Mouse (Mus musculus): ENCODE measurements around the gene Pih1d1. TPM values are rescaled to one million over a fixed set of nuclear protein-coding genes. Genes with fewer than 3 reads are reported as not detected.

The Pih1d1 gene
- polyA plus RNA-seq, 1 experiment from 2014 or later, result 90.4 TPM

GRCm38 (mm10) chr7:45198961-45199360, 44.9 kb downstream of the Pih1d1 start:
- Histone ChIP-seq H3K9ac (no peak overlapping the region), H3K27me3 (peaks cover 17% of the 10 kb centered on the region), H3K4me2 (replicated peaks) (no peak overlapping the region), H3K36me3 (no peaks in the 10 kb centered on the region), H3K9me3 (no peaks in the 10 kb centered on the region), H3K4me1 (no peaks in the 10 kb centered on the region; the same call in 1 of the 2 replicates), H3K4me3 (no peak overlapping the region), H3K27ac (no peak overlapping the region)
- 79% methylated on average over 11 of the region's 11 CpGs for WGBS
- ATAC-seq (ENCODE audit: insufficient number of reproducible peaks, insufficient read depth, low FRiP score, low TSS enrichment), result no peak

DNA sequence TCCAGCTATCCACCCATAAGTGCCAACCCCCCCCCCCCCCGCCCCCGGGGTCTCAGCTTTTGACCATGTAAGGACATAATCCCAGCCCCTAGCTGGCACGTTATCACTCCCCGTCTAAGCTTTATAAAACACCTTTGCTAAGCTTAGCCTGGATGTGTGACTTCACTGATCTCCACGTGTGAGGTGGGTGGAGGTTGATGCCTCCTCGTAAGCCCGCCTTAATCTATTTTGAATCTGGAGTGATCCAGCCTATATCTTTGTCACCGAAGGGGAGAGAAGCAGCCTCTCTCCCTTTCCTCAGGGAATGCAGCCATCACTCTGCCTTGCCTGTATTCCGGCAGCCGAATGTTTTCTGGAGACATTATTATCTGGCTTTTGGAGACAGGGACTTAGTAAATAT, 48.6 kb downstream of the Pih1d1 start:
- no peak for ATAC-seq (ENCODE audit: insufficient number of reproducible peaks, insufficient read depth, low FRiP score, low TSS enrichment)
- no peaks in the 10 kb centered on the region; the same call in 1 of the 2 replicates for H3K9me3 ChIP-seq

GRCm38 (mm10) chr7:45204380-45205143, 50.5 kb downstream of the Pih1d1 start, which contains the start of gene Ccdc155:
Gene Ccdc155, minus strand, starts transcription at chr7:45204892.
- no peaks in the 10 kb centered on the region; the same call in 1 of the 2 replicates for H3K9me3 ChIP-seq
- peak within 1 kb of the TSS; percentile 55 for H3K4me2 ChIP-seq (replicated peaks)
- no peaks in the 10 kb centered on the region for H3K27me3 ChIP-seq
- peak within 1 kb of the TSS; percentile 42 for H3K4me3 ChIP-seq
- WGBS, result 10% methylated on average over 43 of the region's 44 CpGs
- H3K9ac ChIP-seq, result peak within 1 kb of the TSS; percentile 38
- H3K27ac ChIP-seq, result peak within 1 kb of the TSS; percentile 79
- peak; percentile 95 for ATAC-seq (ENCODE audit: insufficient number of reproducible peaks, insufficient read depth, low FRiP score, low TSS enrichment)
- H3K4me1 ChIP-seq, result no peaks in the 10 kb centered on the region
- H3K36me3 ChIP-seq, result no peaks in the 10 kb centered on the region

More for the DNA sequence above, 48.6 kb downstream of the Pih1d1 start:
- H3K27me3 ChIP-seq, result peaks cover 1% of the 10 kb centered on the region
- no peak overlapping the region for H3K27ac ChIP-seq
- H3K36me3 ChIP-seq, result no peaks in the 10 kb centered on the region
- H3K4me1 ChIP-seq, result no peaks in the 10 kb centered on the region
- WGBS, result 64% methylated on average over 10 of the region's 10 CpGs
- no peak overlapping the region for H3K9ac ChIP-seq
- H3K4me3 ChIP-seq, result no peak overlapping the region
- H3K4me2 ChIP-seq (replicated peaks), result no peak overlapping the region

- ATAC-seq (ENCODE audit: insufficient number of reproducible peaks, insufficient read depth, low FRiP score, low TSS enrichment), result no peak
- Histone ChIP-seq H3K27ac (no peak overlapping the region), H3K9me3 (no peaks in the 10 kb centered on the region; the same call in 1 of the 2 replicates), H3K4me2 (replicated peaks) (no peak overlapping the region), H3K4me1 (peaks cover 6% of the 10 kb centered on the region; the same call in 1 of the 2 replicates), H3K4me3 (no peak overlapping the region), H3K9ac (no peak overlapping the region), H3K27me3 (peaks cover 25% of the 10 kb centered on the region), H3K36me3 (no peaks in the 10 kb centered on the region)
- WGBS, result 77% methylated on average over 6 of the region's 6 CpGs
These were observed 54.2 kb downstream of the Pih1d1 start for GRCm38 (mm10) chr7:45208260-45208659.

MicroRNAs within 50 kb of the gene (microRNA counts, 519-probe panel; counts per million panel counts)
- 460 counts per million, percentile 65 among the panel's probes with 10 or more counts for microRNA mmu-miR-150

Small RNAs within 50 kb of the gene (microRNA-seq; reads per million reads assigned to microRNA genes)
- gene Mir150 (10.9 reads per million, percentile 27 among the genes with 10 or more reads in this experiment), gene Mir5121 (15.2 reads per million, percentile 31 among the genes with 10 or more reads in this experiment), gene Mir7055 (not detected)

Other genes starting within 250 kb of the Pih1d1 start
- 76.3 and 84.7 TPM in 2 replicates for gene Ap2a1, start 224.8 kb upstream of the Pih1d1 start, polyA plus RNA-seq (2016; fragmentation: Nextera tagmentation; extraction: Ambion mirVana)
- 0.11 and 0.19 TPM in 2 replicates for gene Tsks, start 211.1 kb upstream of the Pih1d1 start, polyA plus RNA-seq (2016; fragmentation: Nextera tagmentation; extraction: Ambion mirVana)
- 32.9 and 35.6 TPM in 2 replicates for gene Cpt1c, start 179.5 kb upstream of the Pih1d1 start, polyA plus RNA-seq (2016; fragmentation: Nextera tagmentation; extraction: Ambion mirVana)
- gene Prmt1, start 167.7 kb upstream of the Pih1d1 start, polyA plus RNA-seq (2016; fragmentation: Nextera tagmentation; extraction: Ambion mirVana), result 660 and 677 TPM in 2 replicates
- gene Irf3, start 156.7 kb upstream of the Pih1d1 start, polyA plus RNA-seq (2016; fragmentation: Nextera tagmentation; extraction: Ambion mirVana), result 93.3 and 95.7 TPM in 2 replicates
- gene Bcl2l12, start 155.6 kb upstream of the Pih1d1 start, polyA plus RNA-seq (2016; fragmentation: Nextera tagmentation; extraction: Ambion mirVana), result 79.9 and 83.5 TPM in 2 replicates
- 43.8 and 47.7 TPM in 2 replicates for gene Scaf1, start 137.9 kb upstream of the Pih1d1 start, polyA plus RNA-seq (2016; fragmentation: Nextera tagmentation; extraction: Ambion mirVana)
- gene Rras, start 136.3 kb upstream of the Pih1d1 start, polyA plus RNA-seq (2016; fragmentation: Nextera tagmentation; extraction: Ambion mirVana), result 23.6 and 26.1 TPM in 2 replicates
- 13.7 and 16.8 TPM in 2 replicates for gene Prr12, start 101.4 kb upstream of the Pih1d1 start, polyA plus RNA-seq (2016; fragmentation: Nextera tagmentation; extraction: Ambion mirVana)
- gene Nosip, start 91.9 kb upstream of the Pih1d1 start, polyA plus RNA-seq (2016; fragmentation: Nextera tagmentation; extraction: Ambion mirVana), result 63.0 and 64.4 TPM in 2 replicates
- 23.9 and 25.0 TPM in 2 replicates for gene Prrg2, start 91.6 kb upstream of the Pih1d1 start, polyA plus RNA-seq (2016; fragmentation: Nextera tagmentation; extraction: Ambion mirVana)
- 302 and 306 TPM in 2 replicates for gene Rcn3, start 62.1 kb upstream of the Pih1d1 start, polyA plus RNA-seq (2016; fragmentation: Nextera tagmentation; extraction: Ambion mirVana)
- gene Fcgrt, start 50.5 kb upstream of the Pih1d1 start, polyA plus RNA-seq (2016; fragmentation: Nextera tagmentation; extraction: Ambion mirVana), result 25.8 and 26.0 TPM in 2 replicates
- gene Rps11, start 29.9 kb upstream of the Pih1d1 start, polyA plus RNA-seq (2016; fragmentation: Nextera tagmentation; extraction: Ambion mirVana), result 1,448 and 1,491 TPM in 2 replicates
- gene Rpl13a, start 25.5 kb upstream of the Pih1d1 start, polyA plus RNA-seq (2016; fragmentation: Nextera tagmentation; extraction: Ambion mirVana), result 1,339 and 1,342 TPM in 2 replicates
- 0.22 and 0.27 TPM in 2 replicates for gene Gm45713, start 18.1 kb upstream of the Pih1d1 start, polyA plus RNA-seq (2016; fragmentation: Nextera tagmentation; extraction: Ambion mirVana)
- gene Flt3l, start 17.9 kb upstream of the Pih1d1 start, polyA plus RNA-seq (2016; fragmentation: Nextera tagmentation; extraction: Ambion mirVana), result 0.67 and 1.1 TPM in 2 replicates
- gene Aldh16a1, start 281 bp downstream of the Pih1d1 start, polyA plus RNA-seq (2016; fragmentation: Nextera tagmentation; extraction: Ambion mirVana), result 43.8 and 45.2 TPM in 2 replicates
- gene Slc17a7, start 9.6 kb downstream of the Pih1d1 start, polyA plus RNA-seq (2016; fragmentation: Nextera tagmentation; extraction: Ambion mirVana), result 0.73 and 0.79 TPM in 2 replicates
- 0.39 and 0.56 TPM in 2 replicates for gene Gfy, start 25.3 kb downstream of the Pih1d1 start, polyA plus RNA-seq (2016; fragmentation: Nextera tagmentation; extraction: Ambion mirVana)
- not detected in 2 replicates for gene Pth2, start 26.7 kb downstream of the Pih1d1 start, polyA plus RNA-seq (2016; fragmentation: Nextera tagmentation; extraction: Ambion mirVana)
- 0.94 and 1.7 TPM in 2 replicates for gene Ccdc155, start 50.6 kb downstream of the Pih1d1 start, polyA plus RNA-seq (2016; fragmentation: Nextera tagmentation; extraction: Ambion mirVana)
- gene Dkkl1, start 57.8 kb downstream of the Pih1d1 start, polyA plus RNA-seq (2016; fragmentation: Nextera tagmentation; extraction: Ambion mirVana), result 1.4 and 2.3 TPM in 2 replicates
- gene Tead2, start 61.5 kb downstream of the Pih1d1 start, polyA plus RNA-seq (2016; fragmentation: Nextera tagmentation; extraction: Ambion mirVana), result 277 and 295 TPM in 2 replicates
- 2.3 TPM in 2 replicates for gene Cd37, start 84.8 kb downstream of the Pih1d1 start, polyA plus RNA-seq (2016; fragmentation: Nextera tagmentation; extraction: Ambion mirVana)
- 0.22 TPM in 1 of 2 replicates, not detected in the other for gene Slc6a16, start 86.8 kb downstream of the Pih1d1 start, polyA plus RNA-seq (2016; fragmentation: Nextera tagmentation; extraction: Ambion mirVana)
- not detected in 2 replicates for gene Slc6a21, start 123.2 kb downstream of the Pih1d1 start, polyA plus RNA-seq (2016; fragmentation: Nextera tagmentation; extraction: Ambion mirVana)
- gene Trpm4, start 179.5 kb downstream of the Pih1d1 start, polyA plus RNA-seq (2016; fragmentation: Nextera tagmentation; extraction: Ambion mirVana), result 16.1 and 18.5 TPM in 2 replicates
- 0.81 and 1.5 TPM in 2 replicates for gene Hrc, start 181.0 kb downstream of the Pih1d1 start, polyA plus RNA-seq (2016; fragmentation: Nextera tagmentation; extraction: Ambion mirVana)
- 8.8 and 9.2 TPM in 2 replicates for gene Ppfia3, start 212.7 kb downstream of the Pih1d1 start, polyA plus RNA-seq (2016; fragmentation: Nextera tagmentation; extraction: Ambion mirVana)
- gene Lin7b, start 216.3 kb downstream of the Pih1d1 start, polyA plus RNA-seq (2016; fragmentation: Nextera tagmentation; extraction: Ambion mirVana), result 1.2 and 1.9 TPM in 2 replicates
- gene Snrnp70, start 241.4 kb downstream of the Pih1d1 start, polyA plus RNA-seq (2016; fragmentation: Nextera tagmentation; extraction: Ambion mirVana), result 323 and 338 TPM in 2 replicates